ENCODE assay signal across 10 mouse cellular contexts in the genomic region with DNA sequence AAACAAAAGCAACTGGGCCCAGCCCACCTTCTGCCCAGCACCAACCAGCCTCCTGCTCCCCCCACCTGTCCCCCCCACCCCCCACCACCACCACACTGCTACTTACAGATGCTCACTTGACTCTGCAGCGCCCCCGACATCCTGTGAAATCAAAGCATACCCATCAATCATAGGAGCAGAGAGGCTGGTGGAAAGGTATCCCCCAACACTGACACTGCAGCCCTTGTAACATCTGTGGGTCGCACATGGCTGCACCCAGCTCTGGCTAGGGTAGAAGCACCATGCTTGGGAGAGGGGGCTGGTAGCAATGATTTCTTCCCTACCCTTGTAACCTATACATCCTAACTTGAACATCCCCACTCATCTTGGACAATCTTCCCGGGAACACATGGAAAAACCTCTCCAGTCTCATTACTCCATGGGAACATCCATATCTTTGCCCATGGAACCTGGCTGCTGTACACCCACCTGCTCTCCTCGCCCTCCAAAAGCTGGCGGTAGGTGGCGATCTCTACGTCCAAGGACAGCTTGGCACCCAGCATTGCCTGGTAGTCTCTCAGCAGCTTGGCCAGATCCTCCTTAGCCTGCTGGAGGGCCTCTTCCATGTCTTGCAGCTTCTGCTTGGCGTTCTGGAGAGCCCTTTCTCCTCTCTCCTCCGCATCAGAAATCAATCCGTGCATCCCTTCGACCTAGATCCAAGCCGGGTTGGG. TPM values are rescaled to one million over a fixed set of nuclear protein-coding genes. Genes with fewer than 3 reads are reported as not detected.
A peak's percentile ranks its signal among the peaks of the same experiment; 100 is the strongest.
DNase-seq lines count a peak whose midpoint lies in the region; ATAC-seq and TF ChIP-seq lines count a peak whose summit lies in the region.
"Had no signal": no experiment of that assay in that cellular context is flagged by ENCODE, and none has a peak within 500 bp of the region (broad histone marks: within the 10 kb centered on the region; RNA-seq: fewer than 3 reads in every experiment).

No protein-coding gene starts in this region.

- H3K4me1 ChIP-seq in hindbrain, embryonic 10.5 days (replicated peaks) = peaks cover 26% of the 10 kb centered on the region
- peaks cover 6% of the 10 kb centered on the region; the same call in 1 of the 2 replicates for H3K4me1 ChIP-seq in liver, postnatal 0 days (ENCODE audit: insufficient read depth)

- 0 out of 2 replicates have a peak, but pooled peaks have one; percentile 16 for TF ChIP-seq CTCF in liver, postnatal 0 days (IDR thresholded peaks at IDR 0.05; ENCODE audit: low read depth)
- TF ChIP-seq CTCF in gastrocnemius, adult 2 months (IDR thresholded peaks at IDR 0.05) = no peak

- WGBS in hindbrain, embryonic 10.5 days = 58% methylated on average over 13 of the region's 13 CpGs
- 41% methylated on average over 13 of the region's 13 CpGs for WGBS in liver, postnatal 0 days (ENCODE audit: insufficient replicate concordance)

- DNase-seq in frontal cortex, postnatal 36 days (ENCODE audit: low spot score in 2 of 2) = no peak
- peak; percentile 24 for DNase-seq in ZHBTc4 (ENCODE audit: low read depth, low spot score)
- no peak for DNase-seq in hindbrain, embryonic 10.5 days (ENCODE audit: low spot score)
- no peak for DNase-seq in liver, postnatal 0 days
- no peak for DNase-seq in gastrocnemius, adult 2 months
- no peak for DNase-seq in urinary bladder, postnatal 4 days (ENCODE audit: low spot score in 2 of 2)

- TF ChIP-seq EP300 in liver, postnatal 0 days (IDR thresholded peaks at IDR 0.05; ENCODE audit: low read depth) = no peak

- no peak overlapping the region for H3K4me2 ChIP-seq in liver, postnatal 0 days (ENCODE audit: low read depth, low read length)

- H3K27ac ChIP-seq in hindbrain, embryonic 10.5 days = no peak overlapping the region
- H3K27ac ChIP-seq in liver, postnatal 0 days (ENCODE audit: low read depth) = no peak overlapping the region
- H3K27ac ChIP-seq in gastrocnemius, adult 2 months = no peak overlapping the region

- intact Hi-C loops in gastrocnemius, adult 2 months (cut with DNase I) = no loop called here

- no peaks in the 10 kb centered on the region for H3K9me3 ChIP-seq in hindbrain, embryonic 10.5 days
- H3K9me3 ChIP-seq in liver, postnatal 0 days (ENCODE audit: low read length) = no peaks in the 10 kb centered on the region

- H3K4me3 ChIP-seq in hindbrain, embryonic 10.5 days = peak overlapping the region; percentile 60
- H3K4me3 ChIP-seq in liver, postnatal 0 days (ENCODE audit: low read depth, low read length) = no peak overlapping the region
- no peak overlapping the region for H3K4me3 ChIP-seq in gastrocnemius, adult 2 months

- no peaks in the 10 kb centered on the region for H3K36me3 ChIP-seq in hindbrain, embryonic 10.5 days
- H3K36me3 ChIP-seq in liver, postnatal 0 days (replicated peaks; ENCODE audit: insufficient read depth, low read length) = no peaks in the 10 kb centered on the region
- H3K36me3 ChIP-seq: G1E had no signal

- no peak overlapping the region for H3K9ac ChIP-seq in liver, postnatal 0 days (replicated peaks)

- peaks cover 57% of the 10 kb centered on the region for H3K27me3 ChIP-seq in hindbrain, embryonic 10.5 days (ENCODE audit: insufficient read depth, poor library complexity, severe bottlenecking)
- H3K27me3 ChIP-seq in liver, postnatal 0 days (ENCODE audit: insufficient read depth, low read length) = peaks cover 41% of the 10 kb centered on the region

- 0 out of 2 replicates have a peak, but pooled peaks have one; percentile 31 for ATAC-seq in frontal cortex, adult (ENCODE audit: low TSS enrichment)
- ATAC-seq in liver, postnatal 0 days = no peak
- ATAC-seq in activated CD4-positive, CD25-positive, alpha-beta regulatory T cell, adult 4 months = no peak

RNA-seq across cellular contexts. Expression of a gene that starts 8.9 kb away (rescaled TPM):
- not detected in 2 replicates for polyA plus RNA-seq in hindbrain, embryonic 10.5 days (2016; fragmentation: Nextera tagmentation; extraction: Ambion mirVana)
- polyA plus RNA-seq in liver, postnatal 0 days (2015; fragmentation: Nextera tagmentation; extraction: Ambion mirVana) = not detected in 2 replicates
- total RNA-seq in gastrocnemius, adult 2 months (2021) = not detected
- not detected for polyA plus RNA-seq in activated CD4-positive, CD25-positive, alpha-beta regulatory T cell, adult 4 months (2017; shearing (Covaris generic))
- polyA plus RNA-seq: G1E had no signal

RNA-seq across cellular contexts. Expression of a gene that starts 10.0 kb away (rescaled TPM):
- 0.83 and 2.0 TPM in 2 replicates for polyA plus RNA-seq in hindbrain, embryonic 10.5 days (2016; fragmentation: Nextera tagmentation; extraction: Ambion mirVana)
- not detected in 2 replicates for polyA plus RNA-seq in liver, postnatal 0 days (2015; fragmentation: Nextera tagmentation; extraction: Ambion mirVana)
- not detected for total RNA-seq in gastrocnemius, adult 2 months (2021)
- not detected for polyA plus RNA-seq in activated CD4-positive, CD25-positive, alpha-beta regulatory T cell, adult 4 months (2017; shearing (Covaris generic))
- polyA plus RNA-seq: G1E had no signal

RNA-seq across cellular contexts. Expression of a gene that starts 32.1 kb away (rescaled TPM):
- not detected in 2 replicates for polyA plus RNA-seq in hindbrain, embryonic 10.5 days (2016; fragmentation: Nextera tagmentation; extraction: Ambion mirVana)
- polyA plus RNA-seq in liver, postnatal 0 days (2015; fragmentation: Nextera tagmentation; extraction: Ambion mirVana) = not detected in 2 replicates
- not detected for total RNA-seq in gastrocnemius, adult 2 months (2021)
- not detected for polyA plus RNA-seq in activated CD4-positive, CD25-positive, alpha-beta regulatory T cell, adult 4 months (2017; shearing (Covaris generic))
- polyA plus RNA-seq: G1E; neural tube, embryonic 14.5 days had no signal

RNA-seq across cellular contexts. Expression of a gene that starts 42.6 kb away (rescaled TPM):
- not detected in 2 replicates for polyA plus RNA-seq in hindbrain, embryonic 10.5 days (2016; fragmentation: Nextera tagmentation; extraction: Ambion mirVana)
- not detected in 2 replicates for polyA plus RNA-seq in liver, postnatal 0 days (2015; fragmentation: Nextera tagmentation; extraction: Ambion mirVana)
- not detected for total RNA-seq in gastrocnemius, adult 2 months (2021)
- polyA plus RNA-seq in activated CD4-positive, CD25-positive, alpha-beta regulatory T cell, adult 4 months (2017; shearing (Covaris generic)) = not detected
- total RNA-seq: G1E had no signal
- polyA plus RNA-seq: G1E; neural tube, embryonic 14.5 days had no signal

RNA-seq across cellular contexts. Expression of a gene that starts 58.4 kb away (rescaled TPM):
- not detected in 2 replicates for polyA plus RNA-seq in hindbrain, embryonic 10.5 days (2016; fragmentation: Nextera tagmentation; extraction: Ambion mirVana)
- not detected in 2 replicates for polyA plus RNA-seq in liver, postnatal 0 days (2015; fragmentation: Nextera tagmentation; extraction: Ambion mirVana)
- total RNA-seq in gastrocnemius, adult 2 months (2021) = not detected
- polyA plus RNA-seq in activated CD4-positive, CD25-positive, alpha-beta regulatory T cell, adult 4 months (2017; shearing (Covaris generic)) = not detected
- total RNA-seq: G1E had no signal
- polyA plus RNA-seq: G1E had no signal
